Comparison of ENCODE assay signal across 20 mouse cellular contexts in the genomic region with DNA sequence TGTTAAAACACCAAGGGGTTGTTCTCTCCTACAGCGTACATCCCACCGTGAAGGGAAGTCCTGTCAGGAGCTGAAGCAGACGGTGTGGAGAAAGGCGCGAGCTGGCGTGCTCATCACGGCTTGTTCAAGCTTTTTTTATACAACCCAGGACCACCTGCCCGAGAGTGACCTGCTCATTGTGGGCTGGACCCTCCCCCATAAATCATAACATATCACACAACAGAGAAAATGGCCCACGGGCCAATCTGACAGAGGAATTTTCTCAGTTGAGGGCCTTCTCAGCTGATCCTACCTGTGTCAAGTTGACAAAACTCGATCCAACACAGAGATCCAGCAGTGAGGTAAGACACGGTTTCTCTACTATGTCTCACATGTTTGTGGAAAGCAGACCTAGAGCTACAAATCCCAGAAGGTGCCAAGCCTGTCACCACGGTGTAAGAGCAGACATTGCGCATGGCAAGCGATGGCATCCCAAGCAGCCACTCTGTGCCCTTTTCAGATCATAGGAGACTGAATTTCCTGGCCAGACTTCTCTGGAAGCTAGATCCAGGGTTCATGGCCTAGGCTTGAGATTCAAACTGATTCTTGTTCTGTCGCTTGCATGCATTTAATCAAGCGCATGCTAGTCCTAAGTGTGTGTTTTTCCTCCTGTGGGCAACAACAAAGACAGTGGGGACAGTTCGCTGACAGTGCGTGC.
A peak's percentile ranks its signal among the peaks of the same experiment; 100 is the strongest.
DNase-seq lines count a peak whose midpoint lies in the region; ATAC-seq lines count a peak whose summit lies in the region.
"Had no signal": no experiment of that assay in that cellular context is flagged by ENCODE, and none has a peak within 500 bp of the region (broad histone marks: within the 10 kb centered on the region; RNA-seq: fewer than 3 reads in every experiment).

No protein-coding gene starts in this region.

- intact Hi-C loops in heart, postnatal 25 days (cut with DNase I): loop anchor here (10.0 kb wide), 1 partner anchor 87 kb away; no protein-coding TSS in a partner anchor

- 0 out of 2 replicates have a peak, but pooled peaks have one; percentile 6 for ATAC-seq in granulocyte monocyte progenitor cell, adult 5-6 weeks (replicated peaks; ENCODE audit: poor library complexity, severe bottlenecking)
- ATAC-seq: forebrain, embryonic 16.5 days; hindbrain, postnatal 0 days had no signal

- H3K9me3 ChIP-seq in heart, embryonic 10.5 days: 0 out of 2 replicates have a peak, but pooled peaks cover 6% of the 10 kb centered on the region
- H3K9me3 ChIP-seq: embryonic facial prominence, embryonic 15.5 days had no signal

- H3K4me3 ChIP-seq in heart, embryonic 10.5 days: no peak overlapping the region
- H3K4me3 ChIP-seq in brown adipose tissue, adult 24 weeks (ENCODE audit: insufficient read depth, low read depth, low read length): no peak overlapping the region
- H3K4me3 ChIP-seq: embryonic facial prominence, embryonic 15.5 days; erythroblast, embryonic 14.5 days; forebrain, embryonic 10.5 days; heart, embryonic 13.5 days; hindbrain, embryonic 13.5 days had no signal

- peak; percentile 52 for DNase-seq in heart, embryonic 10.5 days (ENCODE audit: low spot score)
- no peak for DNase-seq in heart, postnatal 25 days (ENCODE audit: low spot score)
- peak; percentile 34 for DNase-seq in testis, postnatal 10 days (ENCODE audit: low spot score)
- DNase-seq in testis, postnatal 14 days (ENCODE audit: low spot score): no peak
- no peak for DNase-seq in layer of hippocampus, adult 9-11 months
- DNase-seq: cerebellum, adult 11 months; cerebellum, adult 8-10 months; cerebellum, postnatal 14 days; embryo, embryonic 11 days; gastrocnemius, postnatal 25 days; heart, adult 18-20 months had no signal

- no peaks in the 10 kb centered on the region for H3K4me1 ChIP-seq in heart, embryonic 10.5 days
- peaks cover 4% of the 10 kb centered on the region; the same call in 1 of the 2 replicates for H3K4me1 ChIP-seq in brown adipose tissue, adult 24 weeks (ENCODE audit: control insufficient read depth, insufficient read depth, insufficient read length, low read length)
- H3K4me1 ChIP-seq: embryonic facial prominence, embryonic 15.5 days; forebrain, embryonic 10.5 days; heart, embryonic 13.5 days; hindbrain, embryonic 13.5 days had no signal

- no peaks in the 10 kb centered on the region for H3K36me3 ChIP-seq in heart, embryonic 10.5 days
- H3K36me3 ChIP-seq: embryonic facial prominence, embryonic 15.5 days; forebrain, embryonic 10.5 days; heart, embryonic 13.5 days; hindbrain, embryonic 13.5 days had no signal

- no peak overlapping the region for H3K27ac ChIP-seq in heart, embryonic 10.5 days
- H3K27ac ChIP-seq in brown adipose tissue, adult 24 weeks (replicated peaks; ENCODE audit: low read depth, low read length): peak overlapping the region; percentile 50
- H3K27ac ChIP-seq: embryonic facial prominence, embryonic 15.5 days; forebrain, embryonic 10.5 days; heart, embryonic 13.5 days; hindbrain, embryonic 13.5 days; hindbrain, postnatal 0 days had no signal

- H3K27me3 ChIP-seq in heart, embryonic 10.5 days (ENCODE audit: insufficient read depth, poor library complexity, severe bottlenecking): no peaks in the 10 kb centered on the region
- H3K27me3 ChIP-seq: embryonic facial prominence, embryonic 15.5 days; heart, embryonic 13.5 days; hindbrain, embryonic 13.5 days had no signal

- 89% methylated on average over 18 of the region's 18 CpGs for WGBS in heart, embryonic 10.5 days

Comparison
In these comparisons a context has a peak if more than half of its experiments do, and no peak if none do; other contexts are left out.
1. DNase-seq: peak in heart, embryonic 10.5 days (single experiment) and testis, postnatal 10 days (single experiment); none in heart, postnatal 25 days (single experiment), testis, postnatal 14 days (single experiment) and layer of hippocampus, adult 9-11 months (single experiment).